Mouse (Mus musculus): ENCODE measurements around the gene Gm21988.

- no peak for TF ChIP-seq CTCF (IDR thresholded peaks at IDR 0.05; ENCODE audit: low read depth)
- no peak for TF ChIP-seq EP300 (IDR thresholded peaks at IDR 0.05; ENCODE audit: low read depth)
These were observed 13.1 kb downstream of the Gm21988 start for GRCm38 (mm10) chr11:70226602-70226890.

All from heart, postnatal 0 days (tissue).